Mouse (Mus musculus) fat pad, adult 2 months (tissue): ENCODE results near the gene Tgfbr3.

Source experiments
- DNase-seq: peaks from one replicate; pipeline ENCODE4 v3.0.0-alpha.2; 2011; ENCODE audit warnings: low read depth, low spot score; ENCODE audit errors: extremely low read depth

Tgfbr3 gene

GRCm38 (mm10) chr5:107116821-107117220 is 172.6 kb downstream of the Tgfbr3 start:
- DNase-seq: no peak

- DNase-seq: no peak
Observed at GRCm38 (mm10) chr5:107112656-107113275, 176.7 kb downstream of the Tgfbr3 start.

- no peak for DNase-seq
Observed at GRCm38 (mm10) chr5:107111802-107112201, 177.6 kb downstream of the Tgfbr3 start.

GRCm38 (mm10) chr5:107110880-107111520 is 178.4 kb downstream of the Tgfbr3 start:
- no peak for DNase-seq

- no peak for DNase-seq
Observed at GRCm38 (mm10) chr5:107110089-107110879, 179.1 kb downstream of the Tgfbr3 start.

- DNase-seq: no peak
Observed at GRCm38 (mm10) chr5:107109416-107109815, 180.0 kb downstream of the Tgfbr3 start.

GRCm38 (mm10) chr5:107106793-107107192 is 182.6 kb downstream of the Tgfbr3 start:
- no peak for DNase-seq

GRCm38 (mm10) chr5:107106139-107106538 is 183.3 kb downstream of the Tgfbr3 start:
- no peak for DNase-seq

- DNase-seq: no peak
Observed at GRCm38 (mm10) chr5:107103591-107103990, 185.8 kb downstream of the Tgfbr3 start.

- no peak for DNase-seq
Observed at GRCm38 (mm10) chr5:107102916-107103315, 186.5 kb downstream of the Tgfbr3 start.

- no peak for DNase-seq
Observed at GRCm38 (mm10) chr5:107101684-107102083, 187.7 kb downstream of the Tgfbr3 start.

GRCm38 (mm10) chr5:107101135-107101534 is 188.3 kb downstream of the Tgfbr3 start:
- DNase-seq: no peak

- no peak for DNase-seq
Observed at GRCm38 (mm10) chr5:107099634-107100033, 189.8 kb downstream of the Tgfbr3 start.

- no peak for DNase-seq
Observed at GRCm38 (mm10) chr5:107099076-107099475, 190.4 kb downstream of the Tgfbr3 start.

GRCm38 (mm10) chr5:107098007-107098406 is 191.4 kb downstream of the Tgfbr3 start:
- DNase-seq: no peak

GRCm38 (mm10) chr5:107097314-107097713 is 192.1 kb downstream of the Tgfbr3 start:
- DNase-seq: no peak

- DNase-seq: no peak
Observed at GRCm38 (mm10) chr5:107094233-107094632, 195.2 kb downstream of the Tgfbr3 start.

GRCm38 (mm10) chr5:107093253-107093652 is 196.2 kb downstream of the Tgfbr3 start:
- DNase-seq: no peak

GRCm38 (mm10) chr5:107092137-107092536 is 197.3 kb downstream of the Tgfbr3 start:
- DNase-seq: no peak

GRCm38 (mm10) chr5:107089966-107090365 is 199.5 kb downstream of the Tgfbr3 start:
- no peak for DNase-seq

- DNase-seq: no peak
Observed at GRCm38 (mm10) chr5:107087829-107088808, 201.3 kb downstream of the Tgfbr3 start.
